Comparison of ENCODE assay signal across 9 mouse cellular contexts in genomic region chr9:18277497-18277896, GRCm38 (mm10). TPM values are rescaled to one million over a fixed set of nuclear protein-coding genes. Genes with fewer than 3 reads are reported as not detected.
DNase-seq lines count a peak whose midpoint lies in the region; ATAC-seq and TF ChIP-seq lines count a peak whose summit lies in the region.
"Had no signal": no experiment of that assay in that cellular context is flagged by ENCODE, and none has a peak within 500 bp of the region (broad histone marks: within the 10 kb centered on the region; RNA-seq: fewer than 3 reads in every experiment).

No protein-coding gene starts in this region.

- no peak for TF ChIP-seq EP300 in liver, postnatal 0 days (IDR thresholded peaks at IDR 0.05; ENCODE audit: low read depth)

- H3K27ac ChIP-seq in liver, postnatal 0 days (ENCODE audit: low read depth) = no peak overlapping the region
- H3K27ac ChIP-seq in liver, embryonic 11.5 days (ENCODE audit: low read depth, low read length) = no peak overlapping the region
- no peak overlapping the region for H3K27ac ChIP-seq in neural tube, embryonic 15.5 days (replicated peaks)

- H3K36me3 ChIP-seq in liver, postnatal 0 days (replicated peaks; ENCODE audit: insufficient read depth, low read length) = no peaks in the 10 kb centered on the region
- H3K36me3 ChIP-seq in liver, embryonic 11.5 days (ENCODE audit: control insufficient read depth, insufficient read depth, low read length) = no peaks in the 10 kb centered on the region
- no peaks in the 10 kb centered on the region for H3K36me3 ChIP-seq in neural tube, embryonic 15.5 days

- no peak for DNase-seq in liver, postnatal 0 days
- no peak for DNase-seq in liver, embryonic 11.5 days (ENCODE audit: low spot score)
- peak; percentile 43 for DNase-seq in R1 (ENCODE audit: low read depth, low spot score)
- no peak for DNase-seq in gastrocnemius, adult 18-20 months (ENCODE audit: low spot score)
- no peak for DNase-seq in ovary, postnatal 36 days (ENCODE audit: low spot score)
- DNase-seq in cerebellum, adult 9-11 months = no peak
- DNase-seq: heart, adult 11 months had no signal

- no peak overlapping the region for H3K4me2 ChIP-seq in liver, postnatal 0 days (ENCODE audit: low read depth, low read length)
- H3K4me2 ChIP-seq in liver, embryonic 11.5 days = no peak overlapping the region
- H3K4me2 ChIP-seq in neural tube, embryonic 15.5 days = no peak overlapping the region

- TF ChIP-seq CTCF in liver, postnatal 0 days (IDR thresholded peaks at IDR 0.05; ENCODE audit: low read depth) = peak; percentile 34

- ATAC-seq in liver, postnatal 0 days = no peak
- ATAC-seq in liver, embryonic 11.5 days (replicated peaks; ENCODE audit: low FRiP score) = no peak
- peak; percentile 42 to 58; a peak in 1 of 4 replicates for ATAC-seq in hematopoietic stem cell, adult 5-6 weeks (replicated peaks in 1 of 2; ENCODE audit: insufficient read depth in 1 of 2, low FRiP score in 2 of 2, low TSS enrichment in 1 of 2, low read depth in 1 of 2, poor library complexity in 2 of 2, severe bottlenecking in 2 of 2)
- ATAC-seq in neural tube, embryonic 15.5 days (ENCODE audit: low FRiP score) = peak; percentile 70

- H3K9me3 ChIP-seq in liver, postnatal 0 days (ENCODE audit: low read length) = no peaks in the 10 kb centered on the region
- H3K9me3 ChIP-seq in liver, embryonic 11.5 days (ENCODE audit: control insufficient read depth, low read length) = no peaks in the 10 kb centered on the region
- no peaks in the 10 kb centered on the region for H3K9me3 ChIP-seq in neural tube, embryonic 15.5 days (replicated peaks)

- no peaks in the 10 kb centered on the region for H3K4me1 ChIP-seq in liver, postnatal 0 days (ENCODE audit: insufficient read depth)
- no peaks in the 10 kb centered on the region for H3K4me1 ChIP-seq in liver, embryonic 11.5 days (replicated peaks; ENCODE audit: control insufficient read depth, insufficient read depth, low read length)
- no peaks in the 10 kb centered on the region for H3K4me1 ChIP-seq in neural tube, embryonic 15.5 days

- no peak overlapping the region for H3K4me3 ChIP-seq in liver, postnatal 0 days (ENCODE audit: low read depth, low read length)
- no peak overlapping the region for H3K4me3 ChIP-seq in liver, embryonic 11.5 days (ENCODE audit: low read depth, low read length)
- H3K4me3 ChIP-seq in neural tube, embryonic 15.5 days (replicated peaks) = no peak overlapping the region

- H3K9ac ChIP-seq in liver, postnatal 0 days (replicated peaks) = no peak overlapping the region
- no peak overlapping the region for H3K9ac ChIP-seq in liver, embryonic 11.5 days (ENCODE audit: low read depth, low read length)
- no peak overlapping the region for H3K9ac ChIP-seq in neural tube, embryonic 15.5 days (replicated peaks)

- H3K27me3 ChIP-seq in liver, postnatal 0 days (ENCODE audit: insufficient read depth, low read length) = no peaks in the 10 kb centered on the region
- H3K27me3 ChIP-seq in liver, embryonic 11.5 days (replicated peaks; ENCODE audit: control insufficient read depth, insufficient read depth, low read length) = no peaks in the 10 kb centered on the region
- H3K27me3 ChIP-seq in neural tube, embryonic 15.5 days (replicated peaks) = no peaks in the 10 kb centered on the region

- WGBS in liver, postnatal 0 days (ENCODE audit: insufficient replicate concordance) = 49% methylated on average over 1 of the region's 1 CpGs
- WGBS in liver, embryonic 11.5 days = 37% methylated on average over 1 of the region's 1 CpGs
- WGBS in neural tube, embryonic 15.5 days = 54% methylated on average over 1 of the region's 1 CpGs

RNA-seq across cellular contexts. Expression of gene Chordc1, which starts 14.4 kb away (rescaled TPM):
- 24.9 and 25.8 TPM in 2 replicates for polyA plus RNA-seq in liver, postnatal 0 days (2015; fragmentation: Nextera tagmentation; extraction: Ambion mirVana)
- polyA plus RNA-seq in liver, embryonic 11.5 days (2014; fragmentation: Nextera tagmentation; extraction: Ambion mirVana) = 112 and 116 TPM in 2 replicates
- 137 and 175 TPM in 2 replicates for total RNA-seq in hematopoietic stem cell, adult 5-6 weeks (2017)
- polyA plus RNA-seq in neural tube, embryonic 15.5 days (2015; fragmentation: Nextera tagmentation; extraction: Ambion mirVana) = 126 and 130 TPM in 2 replicates
- 10 to 100 TPM; 48.8 to 56.6 TPM for total RNA-seq in gastrocnemius, adult 18-20 months (2021)

Comparison
In these comparisons a context has a peak if more than half of its experiments do, and no peak if none do; other contexts are left out.
1. ATAC-seq: peak in hematopoietic stem cell, adult 5-6 weeks (2 of 2) and neural tube, embryonic 15.5 days (single experiment); none in liver, postnatal 0 days (single experiment) and liver, embryonic 11.5 days (single experiment).